Mouse (Mus musculus): ENCODE measurements at regions not wholly inside any gene's neighbourhood (a gene's known extent, or its start where the extent isn't known, plus 50 kb on each side); places are given as distances from the start of the nearest gene placed in this dataset.

- no peaks in the 10 kb centered on the region for H3K36me3 ChIP-seq (ENCODE audit: control insufficient read depth, insufficient read depth, low read length)
- H3K4me1 ChIP-seq (replicated peaks; ENCODE audit: control insufficient read depth, insufficient read depth): no peaks in the 10 kb centered on the region
- H3K27ac ChIP-seq (replicated peaks): no peak overlapping the region
- H3K27me3 ChIP-seq (ENCODE audit: control insufficient read depth, insufficient read depth, low read length): no peaks in the 10 kb centered on the region
- no peak for DNase-seq (ENCODE audit: low spot score)
- H3K9ac ChIP-seq (ENCODE audit: low read length): no peak overlapping the region
- H3K4me3 ChIP-seq (ENCODE audit: low read depth, low read length): no peak overlapping the region
- 64% methylated on average over 9 of the region's 9 CpGs for WGBS
- no peak overlapping the region for H3K4me2 ChIP-seq (replicated peaks; ENCODE audit: low read depth)
- TF ChIP-seq CTCF (IDR thresholded peaks at IDR 0.05; ENCODE audit: low read depth): no peak
- no peak for TF ChIP-seq EP300 (optimal IDR thresholded peaks at IDR 0.05)
- no peak for ATAC-seq (ENCODE audit: low FRiP score, low TSS enrichment)
- H3K9me3 ChIP-seq (ENCODE audit: control insufficient read depth, low read length): no peaks in the 10 kb centered on the region
Observed at GRCm38 (mm10) chr13:70057920-70058319, 255.7 kb downstream of the Med10 start.

DNA sequence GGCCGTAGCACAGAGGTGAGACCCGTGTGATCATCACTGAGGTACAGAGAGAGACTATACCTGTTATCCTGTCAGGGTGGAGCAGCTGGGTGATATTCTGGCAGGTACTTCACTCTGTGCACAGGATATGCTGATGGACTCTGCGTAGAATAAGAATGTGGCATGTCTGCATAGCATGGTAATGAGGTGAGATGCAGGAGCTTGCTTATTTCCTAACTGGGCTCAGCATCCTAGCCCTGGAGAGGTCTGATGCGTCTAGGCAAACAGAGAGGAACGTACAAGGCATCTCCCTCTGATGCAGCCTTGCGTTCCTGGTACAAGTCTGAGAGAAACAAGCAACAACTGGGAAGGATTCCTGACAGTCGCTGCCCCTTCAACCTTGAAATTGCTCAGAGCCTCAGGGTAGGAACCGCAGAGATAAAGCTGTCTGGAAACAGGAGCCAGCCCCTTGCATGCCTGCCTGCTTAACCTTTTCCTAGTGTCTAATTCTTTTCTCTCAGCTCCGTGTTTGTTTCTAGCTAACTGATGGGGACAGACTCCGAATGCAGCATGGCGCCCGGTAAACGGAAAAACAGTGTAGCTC is 259.3 kb downstream of the Med10 start:
- Histone ChIP-seq H3K36me3 (ENCODE audit: control insufficient read depth, insufficient read depth, low read length) (no peaks in the 10 kb centered on the region), H3K9ac (ENCODE audit: low read length) (no peak overlapping the region), H3K4me1 (replicated peaks; ENCODE audit: control insufficient read depth, insufficient read depth) (no peaks in the 10 kb centered on the region), H3K4me2 (replicated peaks; ENCODE audit: low read depth) (no peak overlapping the region), H3K27ac (replicated peaks) (no peak overlapping the region), H3K4me3 (ENCODE audit: low read depth, low read length) (no peak overlapping the region), H3K9me3 (ENCODE audit: control insufficient read depth, low read length) (no peaks in the 10 kb centered on the region), H3K27me3 (ENCODE audit: control insufficient read depth, insufficient read depth, low read length) (no peaks in the 10 kb centered on the region)
- 78% methylated on average over 13 of the region's 13 CpGs for WGBS
- TF ChIP-seq EP300 (optimal IDR thresholded peaks at IDR 0.05) (no peak), CTCF (IDR thresholded peaks at IDR 0.05; ENCODE audit: low read depth) (no peak)
- DNase-seq (ENCODE audit: low spot score) (no peak), ATAC-seq (ENCODE audit: low FRiP score, low TSS enrichment) (no peak)

DNA sequence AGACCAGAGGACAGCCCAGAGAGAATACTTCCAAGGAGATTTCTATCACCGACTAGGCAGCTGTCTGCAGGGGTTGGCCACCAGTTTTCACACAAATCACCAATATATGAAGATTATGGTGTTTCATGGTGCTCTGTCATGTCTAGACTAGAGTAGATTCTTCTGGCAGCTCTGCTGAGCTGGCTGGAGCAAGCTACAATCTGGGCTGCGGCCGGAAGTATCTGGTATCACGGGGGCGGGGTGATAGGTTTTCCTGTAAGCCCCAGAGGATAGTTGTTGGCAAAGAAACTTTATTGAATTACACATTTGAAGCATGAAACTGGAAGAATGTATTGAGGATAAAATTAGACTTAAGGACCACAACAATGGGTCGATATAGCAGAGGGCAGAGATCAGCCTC is 271.5 kb downstream of the Med10 start:
- Histone ChIP-seq H3K4me3 (ENCODE audit: low read depth, low read length) (no peak overlapping the region), H3K27me3 (ENCODE audit: control insufficient read depth, insufficient read depth, low read length) (no peaks in the 10 kb centered on the region), H3K9me3 (ENCODE audit: control insufficient read depth, low read length) (no peaks in the 10 kb centered on the region), H3K27ac (replicated peaks) (no peak overlapping the region), H3K4me2 (replicated peaks; ENCODE audit: low read depth) (no peak overlapping the region), H3K4me1 (replicated peaks; ENCODE audit: control insufficient read depth, insufficient read depth) (no peaks in the 10 kb centered on the region), H3K36me3 (ENCODE audit: control insufficient read depth, insufficient read depth, low read length) (no peaks in the 10 kb centered on the region), H3K9ac (ENCODE audit: low read length) (no peak overlapping the region)
- ATAC-seq (ENCODE audit: low FRiP score, low TSS enrichment): no peak
- TF ChIP-seq EP300 (optimal IDR thresholded peaks at IDR 0.05) (no peak), CTCF (IDR thresholded peaks at IDR 0.05; ENCODE audit: low read depth) (no peak)
- WGBS: 67% methylated on average over 6 of the region's 6 CpGs
- DNase-seq (ENCODE audit: low spot score): no peak

DNA sequence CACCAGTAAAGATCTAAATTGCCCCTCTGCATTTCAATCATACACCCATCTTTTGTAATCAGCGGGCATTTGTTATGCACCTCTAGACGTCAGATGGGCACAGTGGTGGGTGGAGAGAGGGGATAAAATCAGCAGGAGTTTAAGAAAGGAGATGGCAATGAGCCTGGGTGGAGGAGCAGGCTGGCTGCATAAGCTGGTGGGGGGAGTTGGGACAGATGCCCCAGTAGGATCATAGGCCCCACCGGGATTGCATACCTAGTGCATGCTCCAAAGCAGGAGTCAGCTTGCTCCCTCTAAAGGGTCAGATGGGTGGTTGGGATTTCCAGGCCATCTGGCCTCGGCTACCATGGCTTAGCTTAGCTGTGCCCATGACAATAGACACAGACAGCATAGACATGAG is 273.2 kb downstream of the Med10 start:
- H3K4me2 ChIP-seq (replicated peaks; ENCODE audit: low read depth): no peak overlapping the region
- no peak for TF ChIP-seq CTCF (IDR thresholded peaks at IDR 0.05; ENCODE audit: low read depth)
- TF ChIP-seq EP300 (optimal IDR thresholded peaks at IDR 0.05): no peak
- 75% methylated on average over 4 of the region's 4 CpGs for WGBS

DNA sequence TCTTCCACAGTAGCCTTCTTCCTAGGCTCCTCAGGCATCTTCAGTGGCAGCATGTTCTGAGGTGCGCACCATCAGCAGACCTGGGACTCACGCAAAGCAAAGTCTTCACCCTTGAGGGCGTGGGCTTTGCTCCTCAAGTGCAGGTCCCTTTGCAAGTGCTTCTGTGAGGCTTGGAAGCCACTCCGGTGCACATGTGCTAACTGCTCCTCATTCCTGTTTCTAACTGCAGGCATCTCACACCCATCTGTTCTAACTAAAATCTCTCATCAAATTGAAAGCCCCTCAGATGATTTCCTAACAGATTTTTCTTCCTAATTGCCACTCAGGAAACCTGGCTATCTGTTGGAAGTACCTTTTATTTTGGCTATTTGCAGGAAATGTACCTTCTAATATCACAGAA is 278.9 kb downstream of the Med10 start:
- WGBS: 82% methylated on average over 4 of the region's 4 CpGs
- DNase-seq (ENCODE audit: low spot score) (no peak), ATAC-seq (ENCODE audit: low FRiP score, low TSS enrichment) (no peak)
- no peaks in the 10 kb centered on the region for H3K9me3 ChIP-seq (ENCODE audit: control insufficient read depth, low read length)
- H3K36me3 ChIP-seq (ENCODE audit: control insufficient read depth, insufficient read depth, low read length): no peaks in the 10 kb centered on the region
- H3K4me1 ChIP-seq (replicated peaks; ENCODE audit: control insufficient read depth, insufficient read depth): no peaks in the 10 kb centered on the region
- no peak for TF ChIP-seq EP300 (optimal IDR thresholded peaks at IDR 0.05)
- TF ChIP-seq CTCF (IDR thresholded peaks at IDR 0.05; ENCODE audit: low read depth): no peak
- H3K27ac ChIP-seq (replicated peaks): no peak overlapping the region
- H3K4me2 ChIP-seq (replicated peaks; ENCODE audit: low read depth): no peak overlapping the region
- no peak overlapping the region for H3K4me3 ChIP-seq (ENCODE audit: low read depth, low read length)
- H3K9ac ChIP-seq (ENCODE audit: low read length): no peak overlapping the region
- H3K27me3 ChIP-seq (ENCODE audit: control insufficient read depth, insufficient read depth, low read length): no peaks in the 10 kb centered on the region

More for the DNA sequence above, 273.2 kb downstream of the Med10 start:
- no peaks in the 10 kb centered on the region for H3K4me1 ChIP-seq (replicated peaks; ENCODE audit: control insufficient read depth, insufficient read depth)
- no peaks in the 10 kb centered on the region for H3K36me3 ChIP-seq (ENCODE audit: control insufficient read depth, insufficient read depth, low read length)
- DNase-seq (ENCODE audit: low spot score): no peak
- no peak overlapping the region for H3K27ac ChIP-seq (replicated peaks)
- no peaks in the 10 kb centered on the region for H3K27me3 ChIP-seq (ENCODE audit: control insufficient read depth, insufficient read depth, low read length)
- H3K9me3 ChIP-seq (ENCODE audit: control insufficient read depth, low read length): no peaks in the 10 kb centered on the region
- no peak overlapping the region for H3K4me3 ChIP-seq (ENCODE audit: low read depth, low read length)
- no peak overlapping the region for H3K9ac ChIP-seq (ENCODE audit: low read length)
- ATAC-seq (ENCODE audit: low FRiP score, low TSS enrichment): no peak

DNA sequence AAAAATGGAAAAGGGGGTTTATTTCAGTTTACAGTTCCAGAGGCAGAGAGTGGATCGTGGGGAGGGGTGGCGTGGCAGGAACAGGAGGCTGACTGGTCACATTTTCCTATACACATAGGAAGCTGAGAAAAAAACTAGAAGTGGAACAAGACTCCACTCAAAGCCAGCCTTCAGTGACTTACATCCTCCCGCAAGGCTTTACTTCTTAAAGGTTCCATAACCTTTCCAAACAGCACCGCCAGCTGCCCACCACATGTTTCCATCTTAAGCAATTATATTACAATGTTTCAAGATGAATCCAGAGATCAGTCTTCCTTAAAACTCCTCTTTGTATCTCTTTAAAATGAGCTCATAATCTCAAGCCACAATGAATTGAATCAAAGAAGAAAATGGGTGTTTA is 290.7 kb downstream of the Med10 start:
- TF ChIP-seq CTCF (IDR thresholded peaks at IDR 0.05; ENCODE audit: low read depth) (no peak), EP300 (optimal IDR thresholded peaks at IDR 0.05) (no peak)
- DNase-seq (ENCODE audit: low spot score) (no peak), ATAC-seq (ENCODE audit: low FRiP score, low TSS enrichment) (no peak)
- no peak overlapping the region for H3K9ac ChIP-seq (ENCODE audit: low read length)
- no peaks in the 10 kb centered on the region for H3K27me3 ChIP-seq (ENCODE audit: control insufficient read depth, insufficient read depth, low read length)
- WGBS: 52% methylated on average over 4 of the region's 4 CpGs
- no peak overlapping the region for H3K4me3 ChIP-seq (ENCODE audit: low read depth, low read length)
- H3K27ac ChIP-seq (replicated peaks): no peak overlapping the region
- no peak overlapping the region for H3K4me2 ChIP-seq (replicated peaks; ENCODE audit: low read depth)
- no peaks in the 10 kb centered on the region for H3K9me3 ChIP-seq (ENCODE audit: control insufficient read depth, low read length)
- H3K36me3 ChIP-seq (ENCODE audit: control insufficient read depth, insufficient read depth, low read length): no peaks in the 10 kb centered on the region
- no peaks in the 10 kb centered on the region for H3K4me1 ChIP-seq (replicated peaks; ENCODE audit: control insufficient read depth, insufficient read depth)

Data from stomach, postnatal 0 days (tissue).